Mouse (Mus musculus): ENCODE measurements at regions not wholly inside any gene's neighbourhood (a gene's known extent, or its start where the extent isn't known, plus 50 kb on each side); places are given as distances from the start of the nearest gene placed in this dataset.

DNA sequence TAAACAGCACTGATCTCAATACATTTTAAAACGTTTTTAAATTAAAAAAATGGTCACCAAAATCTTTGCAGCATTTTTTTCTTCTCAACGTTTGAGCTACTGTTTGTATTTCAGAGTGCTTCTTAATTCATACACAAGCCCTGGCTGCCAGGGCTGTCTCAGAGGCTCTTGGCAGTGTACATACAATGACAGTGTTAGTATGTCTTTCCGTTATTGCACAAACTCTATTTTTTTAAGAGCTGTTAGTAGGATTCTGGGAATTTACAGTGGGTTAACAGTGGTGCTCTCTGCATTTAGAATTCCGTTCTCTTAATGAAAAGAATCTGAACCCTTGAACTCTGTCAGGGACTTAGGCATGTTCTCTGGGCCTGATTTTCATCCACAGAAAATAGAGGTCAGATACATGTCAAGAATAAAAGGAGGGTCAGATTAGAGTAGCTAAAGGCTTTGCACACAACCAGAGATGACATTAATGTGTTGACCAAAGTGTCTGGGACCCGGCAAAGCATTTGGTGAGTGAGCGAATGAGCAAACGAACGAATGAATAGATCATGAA lies 219.5 kb upstream of the Rbms1 start:
- TF ChIP-seq CTCF (conservative IDR thresholded peaks at IDR 0.05; ENCODE audit: insufficient read depth, insufficient read length, low read depth, low read length) (no peak), POLR2A (IDR thresholded peaks at IDR 0.05; ENCODE audit: low read depth, low read length) (no peak)

Measured in kidney, adult 2 months (tissue).